Mouse (Mus musculus) embryonic facial prominence, embryonic 10.5 days (tissue): ENCODE data around the gene Slc4a4. TPM values are rescaled to one million over a fixed set of nuclear protein-coding genes. Genes with fewer than 3 reads are reported as not detected.

ENCODE experiments used
- DNase-seq: peaks from one replicate; pipeline ENCODE4 v3.0.0-alpha.2; 2017; ENCODE audit warnings: low spot score
- H3K27ac ChIP-seq: fragments of 300-500 bp; sonication (generic); replicated peaks from 2 replicates; pipeline ENCODE4 v1.5.1; 2016; ENCODE audit warnings: mild to moderate bottlenecking
- H3K27me3 ChIP-seq: fragments of 300-500 bp; sonication (generic); replicated peaks from 2 replicates; pipeline ENCODE4 v1.6.1; 2016; ENCODE audit warnings: low read depth, mild to moderate bottlenecking; ENCODE audit not compliant: poor library complexity, severe bottlenecking
- H3K36me3 ChIP-seq: fragments of 300-500 bp; sonication (generic); replicated peaks from 2 replicates; pipeline ENCODE4 v1.6.1; 2016; ENCODE audit warnings: mild to moderate bottlenecking, moderate library complexity
- H3K4me1 ChIP-seq: fragments of 300-500 bp; sonication (generic); 2 replicates; pipeline ENCODE4 v1.6.1; 2016
- H3K4me3 ChIP-seq: fragments of 300-500 bp; sonication (generic); 2 replicates; pipeline ENCODE4 v1.5.1; 2016; ENCODE audit warnings: mild to moderate bottlenecking, moderate library complexity
- H3K9me3 ChIP-seq: fragments of 300-500 bp; sonication (generic); 2 replicates; pipeline ENCODE4 v1.6.1; 2016; ENCODE audit warnings: mild to moderate bottlenecking
- WGBS: fragments of 180-500 bp; shearing (Covaris S2); methylation state at CpG from one replicate; pipeline ENCODE4 v1.1.7; 2016; 5-methylcytosine and 5-hydroxymethylcytosine counted together
- polyA plus RNA-seq: library from polyadenylated mRNA; unstranded; fragments of >200 nt; fragmentation: Nextera tagmentation; extraction: Ambion mirVana; gene quantifications from 2 replicates; pipeline ENCODE4 v1.2.1, GENCODE M21; 2016

The Slc4a4 gene
- polyA plus RNA-seq, 1 experiment from 2014 or later: 1.7 TPM

DNA sequence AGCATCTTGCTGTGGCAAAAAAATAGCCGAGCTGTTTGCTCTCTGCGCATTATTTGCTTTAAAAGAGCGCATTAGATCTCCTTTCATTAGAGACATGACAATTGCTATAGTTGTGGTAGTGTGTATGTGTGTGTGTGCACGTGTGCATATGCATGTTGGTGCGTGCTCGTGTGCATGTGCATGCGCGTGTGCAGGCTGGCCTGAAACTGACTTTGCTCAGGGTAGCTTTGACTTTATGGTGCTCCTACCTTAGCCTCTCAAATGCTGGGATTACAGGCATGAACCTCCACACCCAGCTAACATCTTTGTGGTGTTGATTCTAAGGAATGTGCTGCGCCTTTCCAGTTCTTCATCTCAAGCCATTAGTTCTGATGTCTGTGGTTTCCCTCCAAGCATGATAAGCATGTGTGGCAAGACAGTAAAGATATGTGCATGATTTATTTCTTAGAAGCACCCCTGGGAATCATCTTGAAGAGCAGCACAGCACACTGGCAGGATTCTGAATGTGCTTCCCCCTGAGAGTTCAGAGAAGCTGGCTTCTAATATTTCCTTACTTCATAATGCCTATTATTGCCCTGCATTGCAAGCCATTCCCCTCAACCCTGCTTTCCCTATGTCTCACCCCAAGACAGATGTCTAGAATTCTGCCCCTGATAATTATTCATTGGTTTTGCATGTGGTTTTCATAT lies 373.3 kb downstream of the Slc4a4 start:
- 94% methylated on average over 9 of the region's 9 CpGs for WGBS
- Histone ChIP-seq H3K4me3 (no peak overlapping the region), H3K27ac (no peak overlapping the region), H3K9me3 (no peaks in the 10 kb centered on the region), H3K4me1 (no peaks in the 10 kb centered on the region), H3K36me3 (no peaks in the 10 kb centered on the region), H3K27me3 (no peaks in the 10 kb centered on the region)
- DNase-seq: no peak

DNA sequence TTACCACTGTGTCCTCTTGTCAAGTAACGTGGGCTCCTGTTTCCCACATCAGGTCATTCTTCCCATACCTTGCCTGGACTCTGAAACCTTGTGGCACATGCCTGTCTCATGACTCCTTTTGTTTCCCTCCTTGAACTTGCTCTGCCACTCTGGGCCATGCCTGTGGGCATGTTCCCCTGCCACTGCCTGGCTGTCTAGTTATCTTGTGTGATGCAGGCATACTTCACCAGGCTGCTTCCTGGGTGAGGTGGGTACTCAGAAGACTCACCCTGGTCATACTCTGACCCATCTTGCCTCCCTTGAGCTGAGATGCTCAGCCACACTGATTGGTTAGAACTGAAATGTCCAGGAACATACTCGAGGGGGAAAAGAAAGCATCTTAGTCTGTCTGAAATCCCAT lies 390.4 kb downstream of the Slc4a4 start:
- Histone ChIP-seq H3K27me3 (no peaks in the 10 kb centered on the region), H3K4me3 (no peak overlapping the region), H3K4me1 (no peaks in the 10 kb centered on the region), H3K27ac (no peak overlapping the region), H3K9me3 (no peaks in the 10 kb centered on the region), H3K36me3 (no peaks in the 10 kb centered on the region)
- WGBS: 89% methylated on average over 2 of the region's 2 CpGs
- no peak for DNase-seq

GRCm38 (mm10) chr5:89277616-89278015 lies 391.0 kb downstream of the Slc4a4 start:
- Histone ChIP-seq H3K36me3 (no peaks in the 10 kb centered on the region), H3K4me3 (no peak overlapping the region), H3K4me1 (no peaks in the 10 kb centered on the region), H3K27ac (no peak overlapping the region), H3K27me3 (no peaks in the 10 kb centered on the region), H3K9me3 (no peaks in the 10 kb centered on the region)
- WGBS: 83% methylated on average over 5 of the region's 5 CpGs
- no peak for DNase-seq

DNA sequence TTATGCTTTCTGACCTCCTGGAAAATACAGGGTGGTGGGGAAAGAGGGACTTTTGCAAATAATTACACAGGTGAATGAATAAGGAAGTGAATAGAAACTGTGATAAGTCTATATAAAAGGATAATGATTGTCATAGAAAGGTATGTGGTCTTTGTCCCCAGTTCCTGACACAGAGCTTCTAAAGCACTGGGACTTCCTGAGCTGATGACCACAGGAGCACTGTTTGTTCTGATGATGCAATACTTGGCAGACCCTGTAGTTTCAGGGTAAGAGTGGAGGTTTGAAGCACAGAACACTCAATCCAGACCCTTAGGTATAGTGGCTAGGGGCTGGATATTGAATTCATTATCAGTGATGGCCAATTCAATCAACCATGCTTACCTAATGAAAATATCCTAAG lies 391.7 kb downstream of the Slc4a4 start:
- Histone ChIP-seq H3K9me3 (no peaks in the 10 kb centered on the region), H3K27me3 (no peaks in the 10 kb centered on the region), H3K4me1 (no peaks in the 10 kb centered on the region), H3K4me3 (no peak overlapping the region), H3K36me3 (no peaks in the 10 kb centered on the region), H3K27ac (no peak overlapping the region)
- DNase-seq: no peak

- DNase-seq: no peak
- Histone ChIP-seq H3K4me3 (no peak overlapping the region), H3K27ac (no peak overlapping the region), H3K36me3 (no peaks in the 10 kb centered on the region), H3K4me1 (no peaks in the 10 kb centered on the region), H3K27me3 (no peaks in the 10 kb centered on the region), H3K9me3 (no peaks in the 10 kb centered on the region)
- 78% methylated on average over 3 of the region's 3 CpGs for WGBS
These were observed 393.8 kb downstream of the Slc4a4 start for GRCm38 (mm10) chr5:89280312-89280863.

Other genes starting within 250 kb of the Slc4a4 start
- gene Grsf1, start 210.6 kb upstream of the Slc4a4 start, polyA plus RNA-seq: 69.1 and 73.2 TPM in 2 replicates
- 12.5 and 13.2 TPM in 2 replicates for gene Mob1b, start 166.0 kb upstream of the Slc4a4 start, polyA plus RNA-seq
- gene Dck, start 121.8 kb upstream of the Slc4a4 start, polyA plus RNA-seq: 93.2 and 97.1 TPM in 2 replicates